Comparison of ENCODE assay signal across 25 mouse cellular contexts in the genomic region with DNA sequence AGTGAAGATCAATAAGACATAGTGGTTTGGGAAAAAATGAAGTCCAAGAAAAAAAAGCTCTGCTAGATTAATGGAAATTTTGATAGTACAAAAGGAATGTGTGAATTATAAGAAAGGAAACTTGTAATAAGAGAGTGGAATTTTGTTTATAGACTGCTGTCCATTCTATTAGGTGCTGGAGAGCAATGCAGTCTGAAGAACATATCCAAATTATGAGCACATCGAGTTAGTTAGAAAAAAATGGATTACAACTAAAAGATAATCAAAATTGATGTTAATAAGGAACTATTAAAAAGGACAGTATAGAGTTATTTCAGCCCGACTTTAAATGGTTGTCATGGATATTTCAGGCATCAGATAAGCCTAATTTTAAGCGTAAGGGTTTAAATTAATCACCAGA.
"Had no signal": no experiment of that assay in that cellular context is flagged by ENCODE, and none has a peak within 500 bp of the region (broad histone marks: within the 10 kb centered on the region; RNA-seq: fewer than 3 reads in every experiment).

No protein-coding gene starts in this region.

- DNase-seq: forebrain, postnatal 0 days; gastrocnemius, postnatal 14 days; gastrocnemius, postnatal 36 days; heart, adult 11 months; heart, adult 2 months; heart, postnatal 14 days; heart, postnatal 36 days; kidney, adult 11 months; kidney, adult 2 months; kidney, adult 9 months; kidney, postnatal 14 days; kidney, postnatal 4 days had no signal

- H3K9ac ChIP-seq: forebrain, postnatal 0 days; heart, embryonic 13.5 days; heart, embryonic 15.5 days; hindbrain, embryonic 13.5 days; hindbrain, embryonic 15.5 days; kidney, embryonic 15.5 days; limb, embryonic 12.5 days had no signal

- ATAC-seq: forebrain, postnatal 0 days; hindbrain, postnatal 0 days; intestine, embryonic 16.5 days had no signal

- H3K4me1 ChIP-seq: heart, embryonic 13.5 days; heart, embryonic 15.5 days; hindbrain, embryonic 13.5 days; hindbrain, embryonic 15.5 days; kidney, embryonic 15.5 days; limb, embryonic 10.5 days; limb, embryonic 12.5 days had no signal

- H3K27ac ChIP-seq: heart, adult 2 months; heart, embryonic 13.5 days; heart, embryonic 15.5 days; hindbrain, embryonic 13.5 days; hindbrain, embryonic 15.5 days; hindbrain, postnatal 0 days; kidney, embryonic 15.5 days; kidney, postnatal 0 days; layer of hippocampus, adult 2 months; left cerebral cortex, adult 2 months; limb, embryonic 10.5 days; limb, embryonic 12.5 days had no signal

- H3K9me3 ChIP-seq: heart, embryonic 13.5 days; heart, embryonic 15.5 days; hindbrain, embryonic 13.5 days; hindbrain, embryonic 15.5 days; kidney, embryonic 15.5 days; limb, embryonic 10.5 days; limb, embryonic 12.5 days had no signal

- H3K4me3 ChIP-seq: heart, adult 2 months; heart, embryonic 13.5 days; heart, embryonic 15.5 days; hindbrain, embryonic 13.5 days; hindbrain, embryonic 15.5 days; kidney, embryonic 15.5 days; layer of hippocampus, adult 2 months; left cerebral cortex, adult 2 months; limb, embryonic 10.5 days; limb, embryonic 12.5 days had no signal

- H3K36me3 ChIP-seq: heart, embryonic 13.5 days; heart, embryonic 15.5 days; hindbrain, embryonic 13.5 days; hindbrain, embryonic 15.5 days; kidney, embryonic 15.5 days; limb, embryonic 10.5 days; limb, embryonic 12.5 days had no signal

- H3K27me3 ChIP-seq: heart, embryonic 13.5 days; heart, embryonic 15.5 days; hindbrain, embryonic 13.5 days; hindbrain, embryonic 15.5 days; kidney, embryonic 15.5 days; limb, embryonic 12.5 days had no signal

- H3K4me2 ChIP-seq: heart, embryonic 11.5 days; heart, embryonic 13.5 days; heart, embryonic 15.5 days; hindbrain, embryonic 13.5 days; hindbrain, embryonic 15.5 days; kidney, embryonic 15.5 days; limb, embryonic 12.5 days had no signal
